Mouse (Mus musculus) C2C12 (cell line): ENCODE data around the gene Ebf1.

Experiments
- CEBPB ChIP-seq: IDR thresholded peaks from one replicate; pipeline ENCODE4 v1.6.1; 2011; ENCODE audit warnings: low read depth, mild to moderate bottlenecking, control low read depth, moderate library complexity
- CTCF ChIP-seq: IDR thresholded peaks from one replicate; pipeline ENCODE4 v1.5.1; 2011; ENCODE audit not compliant: control insufficient read depth, insufficient read depth, insufficient read length
- FOSL1 ChIP-seq: IDR thresholded peaks from one replicate; pipeline ENCODE4 v1.8.0; 2011; ENCODE audit warnings: mild to moderate bottlenecking, low read length; ENCODE audit not compliant: poor library complexity, insufficient read depth, severe bottlenecking
- MYOG ChIP-seq: IDR thresholded peaks from one replicate; pipeline ENCODE4 v1.6.1; 2011; ENCODE audit not compliant: control insufficient read depth, insufficient read length; ENCODE audit errors: extremely low read depth

GRCm38 (mm10) chr11:44979391-44979790 is 362.3 kb downstream of the Ebf1 start:
- TF ChIP-seq CTCF = no peak
- no peak for TF ChIP-seq FOSL1
- TF ChIP-seq MYOG = no peak
- no peak for TF ChIP-seq CEBPB
